Comparison of ENCODE assay signal across 8 mouse cellular contexts in the genomic region with DNA sequence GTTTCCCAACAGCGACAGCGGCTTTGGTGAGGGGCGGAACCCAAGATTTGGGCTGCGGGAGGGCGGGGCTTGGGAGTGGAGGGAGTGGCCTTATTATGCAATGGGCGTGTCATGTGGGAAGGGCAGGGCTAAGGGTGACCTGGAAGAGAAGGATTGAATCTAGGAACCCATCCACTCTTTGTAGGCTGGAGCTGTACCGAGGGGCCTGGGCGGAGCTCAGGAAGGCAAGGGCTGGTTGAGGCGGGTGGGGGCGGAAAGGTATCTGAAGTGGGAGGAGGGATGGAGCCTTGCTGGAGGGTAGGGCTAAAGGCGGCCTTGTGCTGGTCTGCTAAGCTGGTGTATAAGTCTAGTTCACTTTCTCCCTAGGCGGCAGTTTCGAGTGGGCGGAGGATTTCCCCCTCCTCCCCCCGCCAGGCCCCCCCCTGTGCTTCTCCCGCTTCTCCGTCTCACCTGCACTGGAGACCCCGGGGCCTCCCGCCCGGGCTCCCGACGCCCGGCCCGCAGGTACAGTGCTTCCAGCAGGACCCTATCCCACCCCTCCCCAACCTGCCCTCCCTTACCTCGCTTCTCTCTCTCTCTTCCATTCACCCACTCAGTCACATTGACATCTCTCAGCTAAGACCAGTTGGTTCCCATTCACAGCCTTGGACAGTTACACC. TPM values are rescaled to one million over a fixed set of nuclear protein-coding genes. Genes with fewer than 3 reads are reported as not detected.
A peak's percentile ranks its signal among the peaks of the same experiment; 100 is the strongest.
DNase-seq lines count a peak whose midpoint lies in the region; ATAC-seq lines count a peak whose summit lies in the region.

No protein-coding gene starts in this region.

- no peaks in the 10 kb centered on the region for H3K9me3 ChIP-seq in heart, embryonic 14.5 days (ENCODE audit: control insufficient read depth, low read length)
- no peaks in the 10 kb centered on the region for H3K9me3 ChIP-seq in limb, embryonic 12.5 days
- H3K9me3 ChIP-seq in midbrain, embryonic 12.5 days = no peaks in the 10 kb centered on the region

- peak overlapping the region; percentile 25; the same call in 1 of the 2 replicates for H3K9ac ChIP-seq in heart, embryonic 14.5 days (ENCODE audit: low read length)
- H3K9ac ChIP-seq in limb, embryonic 12.5 days (replicated peaks) = no peak overlapping the region
- no peak overlapping the region; the same call in 1 of the 2 replicates for H3K9ac ChIP-seq in midbrain, embryonic 12.5 days (replicated peaks)

- peak overlapping the region; percentile 61 for H3K4me2 ChIP-seq in heart, embryonic 14.5 days (ENCODE audit: low read length)
- peak overlapping the region; percentile 37 for H3K4me2 ChIP-seq in limb, embryonic 12.5 days
- no peak overlapping the region for H3K4me2 ChIP-seq in midbrain, embryonic 12.5 days (replicated peaks)

- no peaks in the 10 kb centered on the region for H3K36me3 ChIP-seq in heart, embryonic 14.5 days (ENCODE audit: control insufficient read depth, insufficient read depth, low read length)
- peaks cover 43% of the 10 kb centered on the region for H3K36me3 ChIP-seq in limb, embryonic 12.5 days
- peaks cover 52% of the 10 kb centered on the region for H3K36me3 ChIP-seq in midbrain, embryonic 12.5 days

- peak overlapping the region in 1 of 2 experiments; percentile 13; a peak in 1 of 4 replicates for H3K4me3 ChIP-seq in heart, embryonic 14.5 days (ENCODE audit: control insufficient read depth in 1 of 2, insufficient read depth in 1 of 2, low read depth in 1 of 2, low read length in 2 of 2)
- H3K4me3 ChIP-seq in limb, embryonic 12.5 days (replicated peaks) = peak overlapping the region; percentile 9; the same call in 1 of the 2 replicates
- no peak overlapping the region for H3K4me3 ChIP-seq in midbrain, embryonic 12.5 days

- H3K27me3 ChIP-seq in heart, embryonic 14.5 days (ENCODE audit: control insufficient read depth, insufficient read depth, low read length) = peaks cover 51% of the 10 kb centered on the region
- H3K27me3 ChIP-seq in limb, embryonic 12.5 days = peaks cover 47% of the 10 kb centered on the region
- H3K27me3 ChIP-seq in midbrain, embryonic 12.5 days = peaks cover 46% of the 10 kb centered on the region

- WGBS in heart, embryonic 14.5 days = 5% methylated on average over 24 of the region's 25 CpGs
- 16% methylated on average over 23 of the region's 25 CpGs for WGBS in limb, embryonic 12.5 days
- 20% methylated on average over 21 of the region's 25 CpGs for WGBS in midbrain, embryonic 12.5 days

- peak; percentile 24; the same call in 1 of the 2 replicates for ATAC-seq in heart, embryonic 14.5 days (ENCODE audit: insufficient number of reproducible peaks, insufficient read depth, low FRiP score, low read depth)
- ATAC-seq in limb, embryonic 12.5 days (ENCODE audit: insufficient number of reproducible peaks, insufficient read depth, low FRiP score, low TSS enrichment, low read depth) = no peak
- ATAC-seq in midbrain, embryonic 12.5 days (ENCODE audit: low FRiP score, low read depth) = no peak

- DNase-seq in heart, adult 18-20 months = peak; percentile 29 to 33
- DNase-seq in heart, adult 8-10 months (ENCODE audit: low spot score) = no peak
- DNase-seq in adrenal gland, postnatal 25 days = peak; percentile 55
- no peak for DNase-seq in gastrocnemius, adult 18-20 months (ENCODE audit: low spot score)
- DNase-seq in layer of hippocampus, postnatal 14 days (ENCODE audit: low spot score in 2 of 2) = no peak

- H3K27ac ChIP-seq in heart, embryonic 14.5 days (replicated peaks in 1 of 2; ENCODE audit: control insufficient read depth in 1 of 2, insufficient read depth in 1 of 2, low read depth in 2 of 2, low read length in 2 of 2) = no peak overlapping the region
- H3K27ac ChIP-seq in limb, embryonic 12.5 days = no peak overlapping the region
- peak overlapping the region; percentile 39; the same call in 1 of the 2 replicates for H3K27ac ChIP-seq in midbrain, embryonic 12.5 days (replicated peaks)

- peaks cover 4 to 18% of the 10 kb centered on the region in 2 experiments; a peak in 3 of 4 replicates for H3K4me1 ChIP-seq in heart, embryonic 14.5 days (ENCODE audit: control insufficient read depth in 2 of 2, insufficient read depth in 2 of 2, low read length in 2 of 2)
- peaks cover 33% of the 10 kb centered on the region for H3K4me1 ChIP-seq in limb, embryonic 12.5 days (replicated peaks)
- H3K4me1 ChIP-seq in midbrain, embryonic 12.5 days = peaks cover 31% of the 10 kb centered on the region

RNA-seq across cellular contexts. Expression of a gene that starts 13.7 kb away (rescaled TPM):
- total RNA-seq in heart, adult 18-20 months (2021) = 10 to 100 TPM; 65.8 to 68.9 TPM
- 10 to 100 TPM; 54.0 to 65.5 (median 62.1) TPM for total RNA-seq in heart, adult 8-10 months (2022)
- total RNA-seq in adrenal gland, postnatal 25 days (2021) = 114 and 134 TPM in 2 replicates
- 88.6 and 89.7 TPM in 2 replicates for polyA plus RNA-seq in heart, embryonic 14.5 days (2014; fragmentation: Nextera tagmentation; extraction: Ambion mirVana)
- 171 and 175 TPM in 2 replicates for polyA plus RNA-seq in limb, embryonic 12.5 days (2016; fragmentation: Nextera tagmentation; extraction: Ambion mirVana)
- 288 and 293 TPM in 2 replicates for polyA plus RNA-seq in midbrain, embryonic 12.5 days (2016; fragmentation: Nextera tagmentation; extraction: Ambion mirVana)
- 10 to 100 TPM; 25.3 to 34.6 TPM for total RNA-seq in gastrocnemius, adult 18-20 months (2021)
- total RNA-seq in layer of hippocampus, postnatal 14 days (2021) = 100 to 1,000 TPM; 174 to 179 TPM

RNA-seq across cellular contexts. Expression of a gene that starts 16.2 kb away (rescaled TPM):
- total RNA-seq in heart, adult 18-20 months (2021) = not detected
- not detected for total RNA-seq in heart, adult 8-10 months (2022)
- 0.90 and 1.1 TPM in 2 replicates for total RNA-seq in adrenal gland, postnatal 25 days (2021)
- 0.30 and 0.81 TPM in 2 replicates for polyA plus RNA-seq in heart, embryonic 14.5 days (2014; fragmentation: Nextera tagmentation; extraction: Ambion mirVana)
- 1.6 and 1.9 TPM in 2 replicates for polyA plus RNA-seq in limb, embryonic 12.5 days (2016; fragmentation: Nextera tagmentation; extraction: Ambion mirVana)
- 1.5 and 2.2 TPM in 2 replicates for polyA plus RNA-seq in midbrain, embryonic 12.5 days (2016; fragmentation: Nextera tagmentation; extraction: Ambion mirVana)
- not detected for total RNA-seq in gastrocnemius, adult 18-20 months (2021)
- 10 to 100 TPM in 1 of 2 experiments, 1 to 10 TPM in 1; 8.7 to 12.0 TPM for total RNA-seq in layer of hippocampus, postnatal 14 days (2021)

RNA-seq across cellular contexts. Expression of a gene that starts 17.1 kb away (rescaled TPM):
- not detected for total RNA-seq in heart, adult 18-20 months (2021)
- total RNA-seq in heart, adult 8-10 months (2022) = under 1 TPM in 1 of 4 experiments, not detected in 3; 0.22 TPM
- 10.0 and 14.8 TPM in 2 replicates for total RNA-seq in adrenal gland, postnatal 25 days (2021)
- 0.31 and 1.1 TPM in 2 replicates for polyA plus RNA-seq in heart, embryonic 14.5 days (2014; fragmentation: Nextera tagmentation; extraction: Ambion mirVana)
- polyA plus RNA-seq in limb, embryonic 12.5 days (2016; fragmentation: Nextera tagmentation; extraction: Ambion mirVana) = 3.4 and 4.9 TPM in 2 replicates
- 10.6 and 11.1 TPM in 2 replicates for polyA plus RNA-seq in midbrain, embryonic 12.5 days (2016; fragmentation: Nextera tagmentation; extraction: Ambion mirVana)
- total RNA-seq in gastrocnemius, adult 18-20 months (2021) = not detected
- total RNA-seq in layer of hippocampus, postnatal 14 days (2021) = 100 to 1,000 TPM; 290 to 306 TPM

RNA-seq across cellular contexts. Expression of a gene that starts 23.9 kb away (rescaled TPM):
- total RNA-seq in heart, adult 18-20 months (2021) = 1 to 10 TPM; 1.2 to 1.8 TPM
- 1 to 10 TPM in 3 of 4 experiments, under 1 TPM in 1; 0.87 to 6.1 (median 3.1) TPM for total RNA-seq in heart, adult 8-10 months (2022)
- 0.30 and 0.33 TPM in 2 replicates for total RNA-seq in adrenal gland, postnatal 25 days (2021)
- polyA plus RNA-seq in heart, embryonic 14.5 days (2014; fragmentation: Nextera tagmentation; extraction: Ambion mirVana) = 0.26 and 0.78 TPM in 2 replicates
- 1.6 and 2.2 TPM in 2 replicates for polyA plus RNA-seq in limb, embryonic 12.5 days (2016; fragmentation: Nextera tagmentation; extraction: Ambion mirVana)
- 0.46 and 1.1 TPM in 2 replicates for polyA plus RNA-seq in midbrain, embryonic 12.5 days (2016; fragmentation: Nextera tagmentation; extraction: Ambion mirVana)
- total RNA-seq in gastrocnemius, adult 18-20 months (2021) = under 1 TPM in 1 of 2 experiments, not detected in 1; 0.28 TPM
- total RNA-seq in layer of hippocampus, postnatal 14 days (2021) = 1 to 10 TPM; 1.6 to 2.1 TPM

RNA-seq across cellular contexts. Expression of a gene that starts 30.1 kb away (rescaled TPM):
- 10 to 100 TPM; 15.0 to 15.2 TPM for total RNA-seq in heart, adult 18-20 months (2021)
- 10 to 100 TPM; 10.2 to 16.0 (median 13.6) TPM for total RNA-seq in heart, adult 8-10 months (2022)
- 22.3 and 26.6 TPM in 2 replicates for total RNA-seq in adrenal gland, postnatal 25 days (2021)
- 33.5 and 36.2 TPM in 2 replicates for polyA plus RNA-seq in heart, embryonic 14.5 days (2014; fragmentation: Nextera tagmentation; extraction: Ambion mirVana)
- 75.4 and 78.0 TPM in 2 replicates for polyA plus RNA-seq in limb, embryonic 12.5 days (2016; fragmentation: Nextera tagmentation; extraction: Ambion mirVana)
- polyA plus RNA-seq in midbrain, embryonic 12.5 days (2016; fragmentation: Nextera tagmentation; extraction: Ambion mirVana) = 50.1 and 50.2 TPM in 2 replicates
- total RNA-seq in gastrocnemius, adult 18-20 months (2021) = 10 to 100 TPM; 13.4 to 14.3 TPM
- 10 to 100 TPM; 21.2 to 21.9 TPM for total RNA-seq in layer of hippocampus, postnatal 14 days (2021)

Comparison
In these comparisons a context has a peak if more than half of its experiments do, and no peak if none do; other contexts are left out.
1. DNase-seq: peak in heart, adult 18-20 months (2 of 2) and adrenal gland, postnatal 25 days (single experiment); none in heart, adult 8-10 months (single experiment), gastrocnemius, adult 18-20 months (single experiment) and layer of hippocampus, postnatal 14 days (0 of 2).
2. RNA of a gene that starts 17.1 kb away (total RNA-seq): 290 to 306 TPM in layer of hippocampus, postnatal 14 days; 10.0 to 14.8 TPM in adrenal gland, postnatal 25 days, not detected in heart, adult 18-20 months, 0.22 TPM in heart, adult 8-10 months and not detected in gastrocnemius, adult 18-20 months; every median in the first group is over 10 times any median in the second.